Mouse (Mus musculus): ENCODE data around the gene Usp6nl. TPM values are rescaled to one million over a fixed set of nuclear protein-coding genes. Genes with fewer than 3 reads are reported as not detected.

The Usp6nl gene
- polyA plus RNA-seq, 1 experiment from 2014 or later: 8.5 TPM

- Histone ChIP-seq H3K9ac (ENCODE audit: low read depth, low read length) (no peak overlapping the region), H3K4me2 (ENCODE audit: low read depth, low read length) (no peak overlapping the region), H3K9me3 (ENCODE audit: control insufficient read depth, low read length) (no peaks in the 10 kb centered on the region), H3K36me3 (ENCODE audit: control insufficient read depth, insufficient read depth, low read length) (no peaks in the 10 kb centered on the region), H3K27ac (replicated peaks; ENCODE audit: low read depth, low read length) (no peak overlapping the region), H3K4me3 (ENCODE audit: low read depth, low read length) (no peak overlapping the region), H3K27me3 (replicated peaks; ENCODE audit: control insufficient read depth, insufficient read depth, low read length) (no peaks in the 10 kb centered on the region), H3K4me1 (ENCODE audit: control insufficient read depth, insufficient read depth, low read length) (peaks cover 23% of the 10 kb centered on the region)
- 55% methylated on average over 7 of the region's 7 CpGs for WGBS
- DNase-seq (ENCODE audit: low spot score) (no peak), ATAC-seq (ENCODE audit: low read depth) (no peak)
Measured at GRCm38 (mm10) chr2:6350931-6351695, 28.6 kb downstream of the Usp6nl start.

- no peaks in the 10 kb centered on the region for H3K9me3 ChIP-seq (ENCODE audit: control insufficient read depth, low read length)
- 20% methylated on average over 14 of the region's 14 CpGs for WGBS
- H3K27me3 ChIP-seq (replicated peaks; ENCODE audit: control insufficient read depth, insufficient read depth, low read length): no peaks in the 10 kb centered on the region
- DNase-seq (ENCODE audit: low spot score) (peak; percentile 81), ATAC-seq (ENCODE audit: low read depth) (0 out of 2 replicates have a peak, but pooled peaks have one; percentile 13)
- peaks cover 23% of the 10 kb centered on the region for H3K4me1 ChIP-seq (ENCODE audit: control insufficient read depth, insufficient read depth, low read length)
- H3K9ac ChIP-seq (ENCODE audit: low read depth, low read length): peak overlapping the region; percentile 41; the same call in 1 of the 2 replicates
- peak overlapping the region; percentile 23; the same call in 1 of the 2 replicates for H3K4me3 ChIP-seq (ENCODE audit: low read depth, low read length)
- H3K4me2 ChIP-seq (ENCODE audit: low read depth, low read length): peak overlapping the region; percentile 51
- peaks cover 4% of the 10 kb centered on the region; the same call in 1 of the 2 replicates for H3K36me3 ChIP-seq (ENCODE audit: control insufficient read depth, insufficient read depth, low read length)
- H3K27ac ChIP-seq (replicated peaks; ENCODE audit: low read depth, low read length): no peak overlapping the region
Measured at GRCm38 (mm10) chr2:6352541-6352971, 30.1 kb downstream of the Usp6nl start.

GRCm38 (mm10) chr2:6353060-6353459, 30.6 kb downstream of the Usp6nl start:
- DNase-seq (ENCODE audit: low spot score) (no peak), ATAC-seq (ENCODE audit: low read depth) (no peak)
- Histone ChIP-seq H3K27me3 (replicated peaks; ENCODE audit: control insufficient read depth, insufficient read depth, low read length) (no peaks in the 10 kb centered on the region), H3K4me3 (ENCODE audit: low read depth, low read length) (no peak overlapping the region; the same call in 1 of the 2 replicates), H3K4me1 (ENCODE audit: control insufficient read depth, insufficient read depth, low read length) (peaks cover 23% of the 10 kb centered on the region), H3K4me2 (ENCODE audit: low read depth, low read length) (peak overlapping the region; percentile 51), H3K9ac (ENCODE audit: low read depth, low read length) (no peak overlapping the region), H3K27ac (replicated peaks; ENCODE audit: low read depth, low read length) (no peak overlapping the region), H3K9me3 (ENCODE audit: control insufficient read depth, low read length) (no peaks in the 10 kb centered on the region), H3K36me3 (ENCODE audit: control insufficient read depth, insufficient read depth, low read length) (peaks cover 4% of the 10 kb centered on the region; the same call in 1 of the 2 replicates)
- WGBS: 42% methylated on average over 4 of the region's 4 CpGs

- no peaks in the 10 kb centered on the region for H3K27me3 ChIP-seq (replicated peaks; ENCODE audit: control insufficient read depth, insufficient read depth, low read length)
- DNase-seq (ENCODE audit: low spot score) (no peak), ATAC-seq (ENCODE audit: low read depth) (no peak)
- no peak overlapping the region for H3K4me3 ChIP-seq (ENCODE audit: low read depth, low read length)
- no peaks in the 10 kb centered on the region for H3K9me3 ChIP-seq (ENCODE audit: control insufficient read depth, low read length)
- no peak overlapping the region for H3K4me2 ChIP-seq (ENCODE audit: low read depth, low read length)
- H3K36me3 ChIP-seq (ENCODE audit: control insufficient read depth, insufficient read depth, low read length): peaks cover 4% of the 10 kb centered on the region; the same call in 1 of the 2 replicates
- H3K27ac ChIP-seq (replicated peaks; ENCODE audit: low read depth, low read length): no peak overlapping the region
- H3K4me1 ChIP-seq (ENCODE audit: control insufficient read depth, insufficient read depth, low read length): peaks cover 20% of the 10 kb centered on the region
- H3K9ac ChIP-seq (ENCODE audit: low read depth, low read length): no peak overlapping the region
- WGBS: 93% methylated on average over 7 of the region's 7 CpGs
Measured at GRCm38 (mm10) chr2:6357306-6357705, 34.8 kb downstream of the Usp6nl start.

- peak; percentile 57 for DNase-seq (ENCODE audit: low spot score)
- peak; percentile 37; the same call in 1 of the 2 replicates for ATAC-seq (ENCODE audit: low read depth)
- Histone ChIP-seq H3K27me3 (replicated peaks; ENCODE audit: control insufficient read depth, insufficient read depth, low read length) (no peaks in the 10 kb centered on the region), H3K4me1 (ENCODE audit: control insufficient read depth, insufficient read depth, low read length) (peaks cover 13% of the 10 kb centered on the region), H3K4me3 (ENCODE audit: low read depth, low read length) (no peak overlapping the region), H3K36me3 (ENCODE audit: control insufficient read depth, insufficient read depth, low read length) (peaks cover 4% of the 10 kb centered on the region; the same call in 1 of the 2 replicates), H3K9ac (ENCODE audit: low read depth, low read length) (no peak overlapping the region), H3K4me2 (ENCODE audit: low read depth, low read length) (0 out of 2 replicates have a peak overlapping the region, but pooled peaks have one; percentile 4), H3K27ac (replicated peaks; ENCODE audit: low read depth, low read length) (peak overlapping the region; percentile 28; the same call in 1 of the 2 replicates), H3K9me3 (ENCODE audit: control insufficient read depth, low read length) (no peaks in the 10 kb centered on the region)
- WGBS: 33% methylated on average over 9 of the region's 9 CpGs
Measured at GRCm38 (mm10) chr2:6359645-6360044, 37.2 kb downstream of the Usp6nl start.

GRCm38 (mm10) chr2:6363126-6363525, 40.7 kb downstream of the Usp6nl start:
- Histone ChIP-seq H3K9me3 (ENCODE audit: control insufficient read depth, low read length) (no peaks in the 10 kb centered on the region), H3K36me3 (ENCODE audit: control insufficient read depth, insufficient read depth, low read length) (no peaks in the 10 kb centered on the region), H3K4me1 (ENCODE audit: control insufficient read depth, insufficient read depth, low read length) (peaks cover 23% of the 10 kb centered on the region), H3K9ac (ENCODE audit: low read depth, low read length) (0 out of 2 replicates have a peak overlapping the region, but pooled peaks have one; percentile 1), H3K27me3 (replicated peaks; ENCODE audit: control insufficient read depth, insufficient read depth, low read length) (no peaks in the 10 kb centered on the region), H3K4me3 (ENCODE audit: low read depth, low read length) (no peak overlapping the region), H3K27ac (replicated peaks; ENCODE audit: low read depth, low read length) (no peak overlapping the region), H3K4me2 (ENCODE audit: low read depth, low read length) (no peak overlapping the region)
- DNase-seq (ENCODE audit: low spot score) (no peak), ATAC-seq (ENCODE audit: low read depth) (0 out of 2 replicates have a peak, but pooled peaks have one; percentile 24)
- 49% methylated on average over 13 of the region's 13 CpGs for WGBS

GRCm38 (mm10) chr2:6363922-6364321, 41.5 kb downstream of the Usp6nl start:
- H3K4me2 ChIP-seq (ENCODE audit: low read depth, low read length): no peak overlapping the region
- H3K36me3 ChIP-seq (ENCODE audit: control insufficient read depth, insufficient read depth, low read length): no peaks in the 10 kb centered on the region
- H3K27me3 ChIP-seq (replicated peaks; ENCODE audit: control insufficient read depth, insufficient read depth, low read length): no peaks in the 10 kb centered on the region
- H3K9me3 ChIP-seq (ENCODE audit: control insufficient read depth, low read length): no peaks in the 10 kb centered on the region
- WGBS: 85% methylated on average over 7 of the region's 7 CpGs
- H3K27ac ChIP-seq (replicated peaks; ENCODE audit: low read depth, low read length): no peak overlapping the region
- H3K9ac ChIP-seq (ENCODE audit: low read depth, low read length): no peak overlapping the region
- H3K4me3 ChIP-seq (ENCODE audit: low read depth, low read length): no peak overlapping the region
- ATAC-seq (ENCODE audit: low read depth) (no peak), DNase-seq (ENCODE audit: low spot score) (no peak)
- peaks cover 23% of the 10 kb centered on the region for H3K4me1 ChIP-seq (ENCODE audit: control insufficient read depth, insufficient read depth, low read length)

- Histone ChIP-seq H3K4me3 (ENCODE audit: low read depth, low read length) (no peak overlapping the region), H3K36me3 (ENCODE audit: control insufficient read depth, insufficient read depth, low read length) (no peaks in the 10 kb centered on the region), H3K9ac (ENCODE audit: low read depth, low read length) (no peak overlapping the region), H3K4me2 (ENCODE audit: low read depth, low read length) (0 out of 2 replicates have a peak overlapping the region, but pooled peaks have one; percentile 4), H3K4me1 (ENCODE audit: control insufficient read depth, insufficient read depth, low read length) (peaks cover 15% of the 10 kb centered on the region), H3K9me3 (ENCODE audit: control insufficient read depth, low read length) (no peaks in the 10 kb centered on the region), H3K27me3 (replicated peaks; ENCODE audit: control insufficient read depth, insufficient read depth, low read length) (no peaks in the 10 kb centered on the region), H3K27ac (replicated peaks; ENCODE audit: low read depth, low read length) (peak overlapping the region; percentile 52)
- DNase-seq (ENCODE audit: low spot score) (peak; percentile 51), ATAC-seq (ENCODE audit: low read depth) (peak; percentile 60)
- 45% methylated on average over 9 of the region's 9 CpGs for WGBS
Measured at GRCm38 (mm10) chr2:6366521-6366928, 44.1 kb downstream of the Usp6nl start.
